Mouse (Mus musculus) neural tube, embryonic 14.5 days (tissue): ENCODE data around the gene Foxn1. TPM values are rescaled to one million over a fixed set of nuclear protein-coding genes. Genes with fewer than 3 reads are reported as not detected.
A peak's percentile ranks its signal among the peaks of the same experiment; 100 is the strongest.

Experiments
- ATAC-seq: fragments of 200-750 bp; cut with Nextera tagmentation; 2 replicates; pipeline ENCODE4 v1.8.0; 2017; ENCODE audit warnings: low read depth, mild to moderate bottlenecking, moderate TSS enrichment, moderate library complexity
- H3K27ac ChIP-seq: fragments of 300-500 bp; sonication (generic); 2 replicates; pipeline ENCODE4 v1.5.1; 2014; ENCODE audit warnings: low read depth, mild to moderate bottlenecking, control low read depth, low read length, moderate library complexity, mixed read lengths
- H3K27me3 ChIP-seq: fragments of 300-500 bp; sonication (generic); 2 replicates; pipeline ENCODE4 v1.6.1; 2014; ENCODE audit warnings: low read length; ENCODE audit not compliant: control insufficient read depth, insufficient read depth
- H3K36me3 ChIP-seq: fragments of 300-500 bp; sonication (generic); 2 replicates; pipeline ENCODE4 v1.6.1; 2014; ENCODE audit warnings: low read length, mixed read lengths; ENCODE audit not compliant: control insufficient read depth, insufficient read depth
- H3K4me1 ChIP-seq: fragments of 300-500 bp; sonication (generic); 2 replicates; pipeline ENCODE4 v1.6.1; 2014; ENCODE audit warnings: low read length; ENCODE audit not compliant: control insufficient read depth, insufficient read depth
- H3K4me2 ChIP-seq: fragments of 300-500 bp; sonication (generic); 2 replicates; pipeline ENCODE4 v1.6.1; 2014; ENCODE audit warnings: mild to moderate bottlenecking, low read depth, low read length, control low read depth
- H3K4me3 ChIP-seq: fragments of 300-500 bp; sonication (generic); 2 replicates; pipeline ENCODE4 v1.5.1; 2014; ENCODE audit warnings: low read depth, low read length, control low read depth, mixed read lengths
- H3K9ac ChIP-seq: fragments of 300-500 bp; sonication (generic); replicated peaks from 2 replicates; pipeline ENCODE4 v1.6.1; 2014; ENCODE audit warnings: low read depth, mild to moderate bottlenecking, control low read depth, low read length, mixed read lengths
- H3K9me3 ChIP-seq: fragments of 300-500 bp; sonication (generic); 2 replicates; pipeline ENCODE4 v1.6.1; 2016; ENCODE audit warnings: low read length; ENCODE audit not compliant: control insufficient read depth
- WGBS: fragments of 180-500 bp; shearing (Covaris S2); extraction: QIAGEN DNeasy Blood & Tissue Kit; methylation state at CpG from one replicate; pipeline ENCODE4 v1.1.7; 2014; 5-methylcytosine and 5-hydroxymethylcytosine counted together
- polyA plus RNA-seq: library from polyadenylated mRNA; unstranded; fragments of >200 nt; fragmentation: Nextera tagmentation; extraction: Ambion mirVana; gene quantifications from 2 replicates; pipeline ENCODE4 v1.2.1, GENCODE M21; 2014

Foxn1 gene
- polyA plus RNA-seq, 1 experiment from 2014 or later: not detected

GRCm38 (mm10) chr11:78327634-78328511, 58.5 kb downstream of the Foxn1 start, which contains the start of gene Pigs:
TSS of gene Pigs (plus strand) at chr11:78328415.
- Histone ChIP-seq H3K9ac (peak within 1 kb of the TSS; percentile 77), H3K4me3 (peak within 1 kb of the TSS; percentile 88), H3K4me1 (peaks cover 14% of the 10 kb centered on the region), H3K4me2 (peak within 1 kb of the TSS; percentile 93), H3K36me3 (no peaks in the 10 kb centered on the region), H3K9me3 (no peaks in the 10 kb centered on the region), H3K27ac (no peak within 1 kb of the TSS), H3K27me3 (no peaks in the 10 kb centered on the region)
- peak; percentile 95 for ATAC-seq
- 15% methylated on average over 33 of the region's 37 CpGs for WGBS

DNA sequence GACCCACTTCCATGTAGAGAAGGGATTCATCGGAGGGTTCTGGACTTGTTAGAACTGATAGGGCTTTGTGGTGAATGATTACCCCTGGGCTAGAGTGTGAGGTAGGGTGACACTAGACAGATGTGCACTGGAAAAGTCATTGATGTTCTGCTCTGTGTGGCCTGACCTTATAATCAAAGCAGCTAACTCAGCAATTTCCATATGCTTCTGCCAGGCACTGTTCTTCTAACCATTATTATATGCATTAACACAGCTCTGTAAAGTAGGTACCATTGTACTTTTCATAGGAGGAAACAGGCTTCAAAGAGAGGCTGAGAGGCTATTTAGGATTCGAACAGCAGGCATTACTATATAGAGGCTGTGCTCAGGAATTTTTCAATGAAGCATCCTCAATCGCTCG, 59.1 kb downstream of the Foxn1 start:
- Histone ChIP-seq H3K4me2 (no peak overlapping the region), H3K9ac (no peak overlapping the region), H3K27ac (no peak overlapping the region), H3K4me1 (peaks cover 18% of the 10 kb centered on the region), H3K4me3 (no peak overlapping the region), H3K36me3 (no peaks in the 10 kb centered on the region), H3K9me3 (no peaks in the 10 kb centered on the region), H3K27me3 (no peaks in the 10 kb centered on the region)
- ATAC-seq: no peak
- WGBS: 92% methylated on average over 4 of the region's 4 CpGs

- Histone ChIP-seq H3K4me3 (peak overlapping the region; percentile 4; the same call in 1 of the 2 replicates), H3K27me3 (no peaks in the 10 kb centered on the region), H3K9me3 (no peaks in the 10 kb centered on the region), H3K27ac (no peak overlapping the region), H3K4me1 (peaks cover 18% of the 10 kb centered on the region), H3K4me2 (peak overlapping the region; percentile 35; the same call in 1 of the 2 replicates), H3K36me3 (no peaks in the 10 kb centered on the region), H3K9ac (no peak overlapping the region)
- 95% methylated on average over 12 of the region's 12 CpGs for WGBS
- ATAC-seq: no peak
Observed at GRCm38 (mm10) chr11:78324965-78325364, 61.4 kb downstream of the Foxn1 start.

GRCm38 (mm10) chr11:78324000-78324785, 62.2 kb downstream of the Foxn1 start:
- Histone ChIP-seq H3K4me2 (peak overlapping the region; percentile 35; the same call in 1 of the 2 replicates), H3K9ac (no peak overlapping the region; the same call in 1 of the 2 replicates), H3K36me3 (no peaks in the 10 kb centered on the region), H3K9me3 (no peaks in the 10 kb centered on the region), H3K27me3 (no peaks in the 10 kb centered on the region), H3K27ac (0 out of 2 replicates have a peak overlapping the region, but pooled peaks have one; percentile 22), H3K4me3 (peak overlapping the region; percentile 4; the same call in 1 of the 2 replicates), H3K4me1 (peaks cover 13% of the 10 kb centered on the region)
- ATAC-seq: 0 out of 2 replicates have a peak, but pooled peaks have one; percentile 47
- 71% methylated on average over 15 of the region's 15 CpGs for WGBS

GRCm38 (mm10) chr11:78322860-78323259, 63.5 kb downstream of the Foxn1 start, which contains the start of gene Aldoc:
TSS of gene Aldoc (plus strand) at chr11:78322968.
- Histone ChIP-seq H3K27ac (peak within 1 kb of the TSS; percentile 72), H3K4me2 (peak within 1 kb of the TSS; percentile 35), H3K9me3 (no peaks in the 10 kb centered on the region), H3K9ac (0 out of 2 replicates have a peak within 1 kb of the TSS, but pooled peaks have one; percentile 25), H3K27me3 (no peaks in the 10 kb centered on the region), H3K4me3 (peak within 1 kb of the TSS; percentile 25), H3K4me1 (peaks cover 8% of the 10 kb centered on the region; the same call in 1 of the 2 replicates), H3K36me3 (no peaks in the 10 kb centered on the region)
- WGBS: 4% methylated on average over 15 of the region's 15 CpGs
- ATAC-seq: peak; percentile 90

- peak; percentile 54 for ATAC-seq
- Histone ChIP-seq H3K4me1 (peaks cover 8% of the 10 kb centered on the region; the same call in 1 of the 2 replicates), H3K4me3 (peak overlapping the region; percentile 25; the same call in 1 of the 2 replicates), H3K27ac (peak overlapping the region; percentile 72), H3K27me3 (no peaks in the 10 kb centered on the region), H3K9me3 (no peaks in the 10 kb centered on the region), H3K36me3 (no peaks in the 10 kb centered on the region), H3K4me2 (peak overlapping the region; percentile 35; the same call in 1 of the 2 replicates), H3K9ac (no peak overlapping the region)
- WGBS: 47% methylated on average over 2 of the region's 2 CpGs
Observed at GRCm38 (mm10) chr11:78322076-78322831, 64.1 kb downstream of the Foxn1 start.

- no peak overlapping the region for H3K27ac ChIP-seq
- H3K4me2 ChIP-seq: no peak overlapping the region
- H3K4me3 ChIP-seq: no peak overlapping the region
- H3K9ac ChIP-seq: no peak overlapping the region
- no peak for ATAC-seq
- no peaks in the 10 kb centered on the region for H3K27me3 ChIP-seq
- 85% methylated on average over 2 of the region's 2 CpGs for WGBS
- peaks cover 8% of the 10 kb centered on the region; the same call in 1 of the 2 replicates for H3K4me1 ChIP-seq
- H3K36me3 ChIP-seq: no peaks in the 10 kb centered on the region
- H3K9me3 ChIP-seq: no peaks in the 10 kb centered on the region
Observed at GRCm38 (mm10) chr11:78318411-78318810, 67.9 kb downstream of the Foxn1 start.

- Histone ChIP-seq H3K4me3 (no peak overlapping the region), H3K9ac (no peak overlapping the region), H3K27me3 (no peaks in the 10 kb centered on the region), H3K9me3 (no peaks in the 10 kb centered on the region), H3K36me3 (no peaks in the 10 kb centered on the region), H3K4me1 (no peaks in the 10 kb centered on the region), H3K4me2 (no peak overlapping the region), H3K27ac (no peak overlapping the region)
- 97% methylated on average over 2 of the region's 2 CpGs for WGBS
- no peak for ATAC-seq
Observed at GRCm38 (mm10) chr11:78313662-78314061, 72.7 kb downstream of the Foxn1 start.
